Mouse (Mus musculus) liver, embryonic 14.5 days (tissue): ENCODE measurements around the gene Prtg. TPM values are rescaled to one million over a fixed set of nuclear protein-coding genes. Genes with fewer than 3 reads are reported as not detected.

Source experiments
- ATAC-seq: fragments of 200-750 bp; cut with Nextera tagmentation; 2 replicates; pipeline ENCODE4 v1.8.0; 2017; ENCODE audit warnings: moderate number of reproducible peaks, mild to moderate bottlenecking, moderate library complexity; ENCODE audit not compliant: insufficient read depth
- DNase-seq, 3 experiments: peaks; one replicate each; pipeline ENCODE4 v3.0.0-alpha.2; 2012 to 2013; ENCODE audit warnings: low read depth in 3 of 3, low spot score in 3 of 3
- H3K27ac ChIP-seq: fragments of 300-500 bp; sonication (generic); 2 replicates; pipeline ENCODE4 v1.5.1; 2014; ENCODE audit warnings: moderate library complexity, mild to moderate bottlenecking, control low read depth, inconsistent platforms
- H3K27me3 ChIP-seq: fragments of 300-500 bp; sonication (generic); 2 replicates; pipeline ENCODE4 v1.6.1; 2014; ENCODE audit warnings: mild to moderate bottlenecking, low read length, moderate library complexity; ENCODE audit not compliant: control insufficient read depth, insufficient read depth
- H3K36me3 ChIP-seq: fragments of 300-500 bp; sonication (generic); replicated peaks from 2 replicates; pipeline ENCODE4 v1.6.1; 2014; ENCODE audit warnings: low read depth; ENCODE audit not compliant: control insufficient read depth, insufficient read depth
- H3K4me1 ChIP-seq, 2 experiments: fragments of 200-500 bp in 1 of 2; fragments of 300-500 bp in 1 of 2; sonication (generic) in 1 of 2; replicated peaks; 2 replicates each; pipeline ENCODE4 v1.6.1; 2012 to 2014; ENCODE audit warnings: antibody characterized with exemption in 1 of 2, inconsistent platforms in 1 of 2, low read length in 1 of 2; ENCODE audit not compliant: control insufficient read depth in 2 of 2, insufficient read depth in 2 of 2
- H3K4me2 ChIP-seq: fragments of 300-500 bp; sonication (generic); 2 replicates; pipeline ENCODE4 v1.6.1; 2014; ENCODE audit warnings: low read depth, mild to moderate bottlenecking, control low read depth, moderate library complexity
- H3K4me3 ChIP-seq, 2 experiments: fragments of 200-500 bp in 1 of 2; fragments of 300-500 bp in 1 of 2; sonication (generic) in 1 of 2; 2 replicates each; pipeline ENCODE4 v1.5.1; 2012 to 2014; ENCODE audit warnings: low read depth in 2 of 2, low read length in 2 of 2, mild to moderate bottlenecking in 2 of 2, control low read depth in 1 of 2, inconsistent platforms in 1 of 2, moderate library complexity in 1 of 2; ENCODE audit not compliant: insufficient read depth in 1 of 2
- H3K9ac ChIP-seq: fragments of 300-500 bp; sonication (generic); replicated peaks from 2 replicates; pipeline ENCODE4 v1.6.1; 2014; ENCODE audit warnings: mild to moderate bottlenecking, control low read depth, moderate library complexity
- H3K9me3 ChIP-seq: fragments of 300-500 bp; sonication (generic); 2 replicates; pipeline ENCODE4 v1.6.1; 2016; ENCODE audit warnings: low read length, mixed read lengths; ENCODE audit not compliant: control insufficient read depth
- CTCF ChIP-seq: IDR thresholded peaks from 2 replicates; pipeline ENCODE4 v1.5.1; 2016; ENCODE audit warnings: antibody characterized with exemption, low read depth, control low read depth
- EP300 ChIP-seq: IDR thresholded peaks from 2 replicates; pipeline ENCODE4 v1.6.1; 2016; ENCODE audit warnings: antibody characterized with exemption, low read depth
- WGBS: fragments of 180-500 bp; shearing (Covaris S2); extraction: QIAGEN DNeasy Blood & Tissue Kit; methylation state at CpG from one replicate; pipeline ENCODE4 v1.1.7; 2014; ENCODE audit not compliant: insufficient replicate concordance; 5-methylcytosine and 5-hydroxymethylcytosine counted together
- polyA plus RNA-seq, 2 experiments: library from polyadenylated mRNA; depleted of rRNA in 1 of 2; stranded (reverse) in 1 of 2; unstranded in 1 of 2; fragments of >200 nt; fragmentation: Nextera tagmentation in 1 of 2; extraction: Ambion mirVana in 1 of 2; gene quantifications; 2 replicates each; pipeline versions ENCODE4 v1.2.1 to v1.2.3; 2012 to 2014

Prtg gene
- polyA plus RNA-seq (2012; rRNA removed) (0.01 and 0.03 TPM in 2 replicates), polyA plus RNA-seq (2014; fragmentation: Nextera tagmentation; extraction: Ambion mirVana) (0.03 and 0.04 TPM in 2 replicates)

DNA sequence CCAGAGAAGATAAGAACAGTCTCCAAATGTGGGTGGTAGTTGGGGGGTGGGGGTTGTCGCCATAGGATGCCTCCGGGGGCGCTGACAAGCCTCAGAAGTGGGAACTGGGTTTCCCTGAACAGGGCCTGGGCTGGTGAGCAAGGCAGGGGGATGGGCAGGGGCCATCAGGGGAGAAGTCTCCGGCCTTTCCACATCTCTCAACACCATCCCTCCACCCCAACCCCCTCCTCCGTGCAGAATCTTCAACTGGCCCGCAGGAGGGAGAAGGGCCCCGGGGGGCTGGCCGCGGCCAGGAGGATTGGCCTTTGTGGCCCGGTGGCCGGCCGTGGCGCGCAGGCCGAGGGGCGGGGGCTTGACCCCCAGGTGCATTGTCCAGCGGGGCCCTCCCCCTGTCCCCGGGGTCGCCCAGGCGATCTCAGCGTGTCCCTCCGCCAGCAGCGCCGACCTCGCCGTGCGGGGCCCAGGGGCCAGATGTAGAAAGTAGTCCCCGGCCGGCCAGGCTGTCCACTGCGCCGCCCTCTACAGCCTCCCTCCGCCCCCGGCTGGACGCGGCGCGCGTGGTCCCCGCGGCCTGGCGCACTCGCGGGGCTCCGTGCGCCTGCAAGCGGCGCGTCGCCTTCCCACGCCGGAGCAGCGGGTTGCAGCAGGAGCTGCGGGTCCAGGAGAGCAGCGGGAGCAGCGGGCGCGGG is at the start of gene Prtg:
Gene Prtg (plus strand): TSS at position 144 of the 689 bp plus-strand sequence.
- peak within 1 kb of the TSS; percentile 58 for H3K4me2 ChIP-seq
- DNase-seq (no peak), ATAC-seq (no peak)
- no peaks in the 10 kb centered on the region for H3K36me3 ChIP-seq
- TF ChIP-seq CTCF: no peak
- TF ChIP-seq EP300: no peak
- peak within 1 kb of the TSS; percentile 36 to 56 for H3K4me3 ChIP-seq
- H3K27ac ChIP-seq: no peak within 1 kb of the TSS
- H3K27me3 ChIP-seq: peaks cover 34% of the 10 kb centered on the region
- H3K9me3 ChIP-seq: no peaks in the 10 kb centered on the region
- no peak within 1 kb of the TSS for H3K9ac ChIP-seq
- 1% methylated on average over 46 of the region's 57 CpGs for WGBS
- no peaks in the 10 kb centered on the region; a peak in 1 of 4 replicates for H3K4me1 ChIP-seq

GRCm38 (mm10) chr9:72757143-72757542 is 49.5 kb upstream of the Prtg start:
- WGBS: 66% methylated on average over 5 of the region's 5 CpGs
- H3K4me2 ChIP-seq: no peak overlapping the region
- no peak for ATAC-seq
- no peak overlapping the region for H3K27ac ChIP-seq
- DNase-seq: no peak
- no peaks in the 10 kb centered on the region for H3K9me3 ChIP-seq
- H3K9ac ChIP-seq: no peak overlapping the region
- no peak overlapping the region for H3K4me3 ChIP-seq
- peaks cover 0 to 5% of the 10 kb centered on the region in 2 experiments; a peak in 1 of 4 replicates for H3K4me1 ChIP-seq
- H3K36me3 ChIP-seq: no peaks in the 10 kb centered on the region
- no peak for TF ChIP-seq EP300
- no peak for TF ChIP-seq CTCF
- H3K27me3 ChIP-seq: no peaks in the 10 kb centered on the region

DNA sequence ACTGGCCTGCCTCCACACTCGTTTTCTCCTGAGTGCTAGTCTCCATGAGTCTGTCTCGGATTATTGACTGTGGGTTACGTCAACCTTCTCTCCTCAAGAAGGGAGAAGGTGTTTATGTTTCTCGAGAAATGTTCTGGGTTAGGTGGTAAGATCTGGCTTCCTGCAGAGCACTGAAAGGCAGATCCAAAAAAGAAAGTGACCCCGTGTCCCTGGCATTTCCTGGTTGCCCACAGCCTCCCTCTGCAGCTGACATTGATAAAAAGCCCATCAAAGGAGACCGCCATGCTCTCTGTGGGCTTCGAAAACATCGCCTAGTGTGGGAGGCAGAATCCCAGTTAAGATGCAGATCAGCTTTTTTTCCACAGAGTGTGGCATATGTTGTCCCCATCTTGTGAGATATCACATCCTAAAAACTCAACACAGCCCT is 48.0 kb upstream of the Prtg start:
- Histone ChIP-seq H3K36me3 (no peaks in the 10 kb centered on the region), H3K4me2 (no peak overlapping the region), H3K27ac (no peak overlapping the region), H3K9me3 (no peaks in the 10 kb centered on the region), H3K9ac (no peak overlapping the region), H3K4me3 (no peak overlapping the region), H3K4me1 (peaks cover 0 to 5% of the 10 kb centered on the region in 2 experiments; a peak in 1 of 4 replicates), H3K27me3 (no peaks in the 10 kb centered on the region)
- TF ChIP-seq EP300: no peak
- TF ChIP-seq CTCF: no peak
- WGBS: 38% methylated on average over 8 of the region's 8 CpGs
- ATAC-seq: no peak
- no peak for DNase-seq

GRCm38 (mm10) chr9:72763050-72763718 is 43.5 kb upstream of the Prtg start:
- peaks cover 0 to 8% of the 10 kb centered on the region in 2 experiments; a peak in 2 of 4 replicates for H3K4me1 ChIP-seq
- H3K4me3 ChIP-seq: no peak overlapping the region
- H3K9ac ChIP-seq: no peak overlapping the region
- no peak overlapping the region for H3K4me2 ChIP-seq
- H3K9me3 ChIP-seq: no peaks in the 10 kb centered on the region
- ATAC-seq (no peak), DNase-seq (no peak)
- TF ChIP-seq CTCF (no peak), EP300 (no peak)
- no peaks in the 10 kb centered on the region for H3K36me3 ChIP-seq
- no peak overlapping the region for H3K27ac ChIP-seq
- H3K27me3 ChIP-seq: no peaks in the 10 kb centered on the region
- WGBS: 28% methylated on average over 3 of the region's 3 CpGs

DNA sequence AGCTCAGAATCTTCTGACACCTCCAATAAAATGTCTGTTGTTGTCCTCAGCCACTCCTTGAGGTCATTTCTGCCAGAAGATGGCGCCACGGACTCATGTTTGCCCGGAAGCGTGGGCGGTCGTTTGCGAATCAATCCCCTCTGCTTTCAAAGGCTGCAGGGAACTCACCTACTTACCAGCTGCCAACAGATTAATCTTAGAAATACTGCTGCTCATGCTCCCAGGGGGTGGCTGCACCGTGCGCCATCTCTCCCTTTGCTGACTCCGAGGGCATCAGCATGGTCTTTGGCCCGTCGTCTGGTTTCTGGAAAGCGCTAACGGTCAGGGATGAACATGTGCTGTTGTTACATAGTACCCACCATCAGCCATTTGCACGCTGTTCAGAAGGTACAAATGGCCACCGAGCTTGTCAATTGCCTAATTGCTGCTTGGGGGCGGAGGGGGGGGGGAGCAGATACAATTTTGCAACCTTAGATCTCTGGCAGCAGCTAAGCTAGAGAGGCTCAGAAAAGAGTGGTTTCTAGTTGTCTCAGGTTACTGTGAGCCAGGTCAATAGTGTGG is 39.8 kb upstream of the Prtg start:
- no peaks in the 10 kb centered on the region for H3K9me3 ChIP-seq
- DNase-seq (peak; percentile 30 to 37 (median 35)), ATAC-seq (peak; percentile 41; the same call in 1 of the 2 replicates)
- H3K27ac ChIP-seq: no peak overlapping the region
- H3K4me1 ChIP-seq: peaks cover 0 to 3% of the 10 kb centered on the region in 2 experiments; a peak in 1 of 4 replicates
- TF ChIP-seq EP300 (no peak), CTCF (peak; percentile 77)
- no peaks in the 10 kb centered on the region for H3K36me3 ChIP-seq
- peak overlapping the region; percentile 28 to 40 for H3K4me3 ChIP-seq
- peak overlapping the region; percentile 60 for H3K4me2 ChIP-seq
- no peak overlapping the region; the same call in 1 of the 2 replicates for H3K9ac ChIP-seq
- WGBS: 2% methylated on average over 17 of the region's 17 CpGs
- H3K27me3 ChIP-seq: no peaks in the 10 kb centered on the region
